Mouse (Mus musculus): ENCODE measurements around the gene Atg4d. TPM values are rescaled to one million over a fixed set of nuclear protein-coding genes. Genes with fewer than 3 reads are reported as not detected.
A peak's percentile ranks its signal among the peaks of the same experiment; 100 is the strongest.
"Not testable (repeated sequence)": the region's sequence is repeated elsewhere in the genome, so short reads cannot be mapped to it uniquely, and the experiment has no call there.

Gene Atg4d
- polyA plus RNA-seq, 1 experiment from 2014 or later, result 33.3 TPM

DNA sequence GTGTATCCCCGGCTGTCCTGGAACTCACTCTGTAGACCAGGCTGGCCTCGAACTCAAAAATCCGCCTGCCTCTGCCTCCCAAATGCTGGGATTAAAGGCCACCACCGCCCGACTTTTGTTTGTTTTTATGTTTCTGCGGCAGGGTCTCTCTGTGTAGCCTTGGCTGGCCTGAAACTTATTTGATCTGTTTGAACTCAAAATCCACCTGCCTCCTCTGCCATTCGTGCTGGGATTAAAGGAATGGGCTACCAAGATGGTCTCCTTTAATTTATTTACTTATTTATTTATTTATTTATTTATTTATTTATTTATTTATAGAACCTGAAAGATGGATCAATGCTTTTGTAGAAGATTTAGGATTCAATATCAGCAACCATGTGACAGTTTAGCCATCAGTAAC, 26.8 kb downstream of the Atg4d start:
- WGBS, result 14% methylated on average over 7 of the region's 7 CpGs
- not testable (repeated sequence) for ATAC-seq (ENCODE audit: insufficient number of reproducible peaks, insufficient read depth, low FRiP score, low TSS enrichment, low read depth); H3K9me3 ChIP-seq; H3K36me3 ChIP-seq; H3K27me3 ChIP-seq
- H3K27ac ChIP-seq, result peak overlapping the region; percentile 87
- H3K4me3 ChIP-seq, result peak overlapping the region; percentile 82
- peak overlapping the region; percentile 78 for H3K4me2 ChIP-seq
- peaks cover 25% of the 10 kb centered on the region for H3K4me1 ChIP-seq
- H3K9ac ChIP-seq, result peak overlapping the region; percentile 61; the same call in 1 of the 2 replicates

DNA sequence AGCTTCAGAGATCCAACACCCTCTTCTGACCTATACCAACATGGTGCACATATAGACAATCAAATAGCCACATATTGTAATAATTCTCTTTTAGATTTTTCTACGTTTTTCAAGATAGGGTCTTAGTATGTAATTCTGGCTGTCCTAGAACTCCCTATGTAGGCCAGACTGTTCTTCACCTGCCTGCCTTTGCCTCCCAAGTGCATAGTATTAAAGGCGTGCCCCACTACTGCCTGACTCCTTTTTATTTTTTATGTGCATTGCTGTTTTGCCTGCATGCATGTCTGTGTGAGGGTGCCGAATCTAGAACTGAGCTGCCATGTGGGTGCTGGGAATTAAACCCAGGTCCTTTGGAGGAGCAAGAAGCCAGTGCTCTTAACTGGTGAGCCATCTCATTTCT, 27.2 kb downstream of the Atg4d start:
- Histone ChIP-seq H3K4me1 (peaks cover 22% of the 10 kb centered on the region), H3K9me3 (no peaks in the 10 kb centered on the region), H3K4me3 (no peak overlapping the region), H3K27me3 (no peaks in the 10 kb centered on the region), H3K27ac (0 out of 2 replicates have a peak overlapping the region, but pooled peaks have one; percentile 87), H3K9ac (no peak overlapping the region), H3K36me3 (0 out of 2 replicates have a peak, but pooled peaks cover 6% of the 10 kb centered on the region), H3K4me2 (peak overlapping the region; percentile 78; the same call in 1 of the 2 replicates)
- WGBS, result 84% methylated on average over 3 of the region's 3 CpGs
- no peak for ATAC-seq (ENCODE audit: insufficient number of reproducible peaks, insufficient read depth, low FRiP score, low TSS enrichment, low read depth)

- Histone ChIP-seq H3K27me3 (no peaks in the 10 kb centered on the region), H3K27ac (no peak overlapping the region), H3K9ac (no peak overlapping the region), H3K4me1 (no peaks in the 10 kb centered on the region), H3K4me3 (no peak overlapping the region), H3K4me2 (no peak overlapping the region), H3K36me3 (peaks cover 5% of the 10 kb centered on the region; the same call in 1 of the 2 replicates), H3K9me3 (no peaks in the 10 kb centered on the region)
- 85% methylated on average over 10 of the region's 10 CpGs for WGBS
- no peak for ATAC-seq (ENCODE audit: insufficient number of reproducible peaks, insufficient read depth, low FRiP score, low TSS enrichment, low read depth)
These were observed 33.9 kb downstream of the Atg4d start for GRCm38 (mm10) chr9:21299014-21299413.

GRCm38 (mm10) chr9:21305065-21305464, 40.0 kb downstream of the Atg4d start:
- Histone ChIP-seq H3K4me3 (no peak overlapping the region), H3K36me3 (peaks cover 5% of the 10 kb centered on the region; the same call in 1 of the 2 replicates), H3K27me3 (no peaks in the 10 kb centered on the region), H3K9ac (no peak overlapping the region), H3K27ac (no peak overlapping the region), H3K9me3 (no peaks in the 10 kb centered on the region), H3K4me1 (no peaks in the 10 kb centered on the region), H3K4me2 (no peak overlapping the region)
- 80% methylated on average over 7 of the region's 7 CpGs for WGBS
- no peak for ATAC-seq (ENCODE audit: insufficient number of reproducible peaks, insufficient read depth, low FRiP score, low TSS enrichment, low read depth)

DNA sequence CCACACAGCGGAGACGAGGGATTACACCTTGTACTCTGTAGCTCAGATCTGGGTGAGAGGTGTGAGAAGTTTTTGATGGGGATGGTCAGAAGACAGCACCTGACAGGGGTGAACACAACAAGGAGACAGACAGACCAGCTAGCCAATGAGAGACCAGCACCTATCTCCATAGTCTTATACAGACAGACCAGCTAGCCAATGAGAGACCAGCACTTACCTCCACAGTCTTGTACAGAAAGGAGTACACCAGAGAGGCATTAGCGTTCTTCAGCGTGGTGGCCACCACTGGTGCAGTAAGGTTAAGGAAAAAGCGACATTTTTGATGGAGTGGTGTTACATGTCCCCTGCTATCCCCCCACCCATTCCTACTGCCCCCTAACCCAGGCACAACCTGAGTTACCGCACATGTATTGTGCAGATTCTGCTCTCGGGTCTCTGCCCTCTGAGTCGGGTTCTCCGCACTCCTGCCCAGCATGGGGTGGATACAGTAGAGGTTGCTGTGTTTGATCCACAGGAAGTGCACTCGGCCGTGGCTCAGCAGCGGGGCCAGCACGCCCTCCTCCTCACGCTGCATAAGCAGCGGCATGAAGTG, 44.2 kb downstream of the Atg4d start:
- H3K4me3 ChIP-seq, result no peak overlapping the region
- 69% methylated on average over 15 of the region's 15 CpGs for WGBS
- H3K4me2 ChIP-seq, result no peak overlapping the region
- no peak overlapping the region for H3K27ac ChIP-seq
- ATAC-seq (ENCODE audit: insufficient number of reproducible peaks, insufficient read depth, low FRiP score, low TSS enrichment, low read depth), result no peak; the same call in 1 of the 2 replicates
- H3K9me3 ChIP-seq, result no peaks in the 10 kb centered on the region
- H3K4me1 ChIP-seq, result 0 out of 2 replicates have a peak, but pooled peaks cover 4% of the 10 kb centered on the region
- no peak overlapping the region for H3K9ac ChIP-seq
- no peaks in the 10 kb centered on the region for H3K36me3 ChIP-seq
- H3K27me3 ChIP-seq, result peaks cover 19% of the 10 kb centered on the region

GRCm38 (mm10) chr9:21311695-21312094, 46.6 kb downstream of the Atg4d start:
- peaks cover 19% of the 10 kb centered on the region for H3K27me3 ChIP-seq
- H3K27ac ChIP-seq, result no peak overlapping the region
- no peaks in the 10 kb centered on the region for H3K36me3 ChIP-seq
- ATAC-seq (ENCODE audit: insufficient number of reproducible peaks, insufficient read depth, low FRiP score, low TSS enrichment, low read depth), result no peak
- H3K4me1 ChIP-seq, result 0 out of 2 replicates have a peak, but pooled peaks cover 4% of the 10 kb centered on the region
- peak overlapping the region; percentile 50 for H3K4me2 ChIP-seq
- peak overlapping the region; percentile 63 for H3K9ac ChIP-seq
- WGBS, result 17% methylated on average over 7 of the region's 7 CpGs
- no peaks in the 10 kb centered on the region for H3K9me3 ChIP-seq
- H3K4me3 ChIP-seq, result peak overlapping the region; percentile 44

- Histone ChIP-seq H3K27me3 (peaks cover 19% of the 10 kb centered on the region), H3K4me1 (0 out of 2 replicates have a peak, but pooled peaks cover 4% of the 10 kb centered on the region), H3K27ac (no peak within 1 kb of the TSS), H3K9me3 (no peaks in the 10 kb centered on the region), H3K9ac (peak within 1 kb of the TSS; percentile 63), H3K4me2 (peak within 1 kb of the TSS; percentile 50), H3K4me3 (peak within 1 kb of the TSS; percentile 44), H3K36me3 (no peaks in the 10 kb centered on the region)
- ATAC-seq (ENCODE audit: insufficient number of reproducible peaks, insufficient read depth, low FRiP score, low TSS enrichment, low read depth), result no peak
- WGBS, result 7% methylated on average over 35 of the region's 35 CpGs
These were observed 47.0 kb downstream of the Atg4d start, which contains the start of gene Ap1m2 for GRCm38 (mm10) chr9:21312134-21312533. TSS of gene Ap1m2 (minus strand) at chr9:21312337.

DNA sequence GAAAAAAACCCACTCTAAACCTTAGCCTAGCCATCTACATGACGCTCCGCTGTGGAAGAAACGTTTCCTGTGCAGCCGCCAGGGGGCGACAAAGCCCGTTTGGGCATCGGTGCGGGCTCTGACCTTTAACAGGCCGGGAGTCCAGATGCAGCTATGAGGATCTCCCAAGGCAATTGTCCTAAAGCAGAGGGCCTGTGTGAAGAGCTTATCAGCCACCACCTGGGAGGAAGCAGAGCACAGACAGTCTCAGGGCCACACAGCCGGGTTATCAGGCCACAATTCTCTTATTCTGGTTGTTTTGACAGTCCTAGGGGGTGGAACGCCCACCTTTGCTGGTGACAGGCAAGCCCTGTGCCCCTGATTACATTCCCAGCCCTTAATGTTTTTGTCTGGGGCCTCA, 48.3 kb downstream of the Atg4d start:
- Histone ChIP-seq H3K4me1 (0 out of 2 replicates have a peak, but pooled peaks cover 4% of the 10 kb centered on the region), H3K9ac (no peak overlapping the region), H3K4me2 (no peak overlapping the region), H3K36me3 (no peaks in the 10 kb centered on the region), H3K4me3 (no peak overlapping the region), H3K27ac (no peak overlapping the region), H3K27me3 (peaks cover 19% of the 10 kb centered on the region), H3K9me3 (no peaks in the 10 kb centered on the region)
- ATAC-seq (ENCODE audit: insufficient number of reproducible peaks, insufficient read depth, low FRiP score, low TSS enrichment, low read depth), result no peak
- WGBS, result 8% methylated on average over 11 of the region's 11 CpGs

DNA sequence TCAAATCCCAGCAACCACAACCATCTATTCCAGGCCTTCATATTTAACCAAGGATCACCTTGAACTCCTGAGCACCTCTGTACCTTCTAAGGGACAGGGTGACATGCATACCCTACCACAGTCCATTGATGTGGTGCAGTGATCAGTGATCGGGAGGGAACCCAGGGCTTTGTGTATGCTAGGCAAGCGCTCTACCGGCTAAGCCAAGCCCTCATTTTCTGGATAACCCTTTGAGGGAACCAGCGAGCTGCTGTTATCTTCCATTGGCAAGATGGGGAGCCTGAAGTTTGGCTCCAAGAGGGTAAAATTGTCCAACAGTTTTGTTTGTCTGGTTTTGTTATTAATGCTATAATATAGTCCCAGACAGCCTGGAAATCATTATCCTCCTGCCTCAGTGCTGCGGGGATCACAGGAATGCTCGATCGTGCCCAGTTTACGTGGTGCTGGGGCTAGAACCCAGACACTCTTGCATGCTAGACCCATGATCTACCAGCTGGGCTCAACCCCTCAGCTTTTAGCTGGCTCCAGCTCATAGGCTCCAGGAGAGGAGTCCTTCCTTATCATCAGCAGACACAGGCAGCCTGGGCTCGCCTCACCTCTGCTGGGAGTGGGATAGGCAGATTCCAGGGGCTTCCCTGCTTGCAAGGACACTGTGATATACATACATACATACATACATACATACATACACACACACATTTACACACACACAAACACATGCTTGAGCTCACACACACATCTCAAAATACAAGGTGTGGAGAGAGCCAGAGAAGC, 49.5 kb downstream of the Atg4d start:
- ATAC-seq (ENCODE audit: insufficient number of reproducible peaks, insufficient read depth, low FRiP score, low TSS enrichment, low read depth), result no peak
- H3K27ac ChIP-seq, result no peak overlapping the region
- no peak overlapping the region for H3K4me2 ChIP-seq
- no peaks in the 10 kb centered on the region for H3K9me3 ChIP-seq
- 79% methylated on average over 9 of the region's 9 CpGs for WGBS
- H3K4me3 ChIP-seq, result no peak overlapping the region
- peaks cover 19% of the 10 kb centered on the region for H3K27me3 ChIP-seq
- H3K9ac ChIP-seq, result no peak overlapping the region
- 0 out of 2 replicates have a peak, but pooled peaks cover 4% of the 10 kb centered on the region for H3K4me1 ChIP-seq
- H3K36me3 ChIP-seq, result no peaks in the 10 kb centered on the region

DNA sequence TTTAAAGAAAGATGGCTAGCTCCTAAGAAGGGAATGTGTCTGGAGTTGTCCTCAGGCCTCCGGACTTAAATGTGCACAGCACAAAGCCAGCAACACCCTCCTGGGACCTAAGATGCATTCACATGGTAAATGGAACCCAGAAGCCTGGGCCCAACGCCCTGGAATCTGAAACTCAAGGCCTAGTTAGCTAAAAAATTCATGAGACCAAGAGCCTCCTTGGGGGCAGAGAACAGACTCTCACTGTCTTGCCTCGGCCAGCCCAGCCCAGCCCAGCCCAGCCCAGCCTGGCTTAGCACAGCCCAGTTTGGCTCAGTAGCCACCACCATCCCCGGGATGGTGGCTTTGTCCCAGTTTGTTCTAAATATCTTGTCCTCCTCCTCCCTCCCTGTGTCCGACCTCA, 50.3 kb downstream of the Atg4d start:
- ATAC-seq (ENCODE audit: insufficient number of reproducible peaks, insufficient read depth, low FRiP score, low TSS enrichment, low read depth), result no peak

DNA sequence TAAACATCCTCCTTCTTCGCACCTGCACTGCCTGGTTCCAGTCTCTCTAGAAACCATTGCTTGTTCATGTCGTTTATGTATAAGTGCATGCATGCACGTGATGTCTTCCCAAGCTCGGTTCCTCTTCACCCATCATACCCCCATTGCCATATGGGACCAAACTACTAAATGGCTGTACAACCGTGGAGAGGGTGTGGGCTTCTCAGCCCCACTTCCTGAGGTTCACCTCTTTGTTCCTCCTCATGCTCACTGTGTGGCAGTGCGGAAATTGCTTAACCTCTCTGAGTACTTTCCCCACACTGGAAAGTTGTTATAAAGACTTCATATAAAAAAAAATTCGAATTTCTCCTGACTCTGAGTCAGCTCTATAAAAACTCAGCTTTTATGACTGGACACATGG, 51.6 kb downstream of the Atg4d start:
- ATAC-seq (ENCODE audit: insufficient number of reproducible peaks, insufficient read depth, low FRiP score, low TSS enrichment, low read depth), result no peak
- no peak overlapping the region for H3K4me3 ChIP-seq
- no peaks in the 10 kb centered on the region for H3K36me3 ChIP-seq
- no peaks in the 10 kb centered on the region for H3K9me3 ChIP-seq
- WGBS, result 70% methylated on average over 7 of the region's 7 CpGs
- H3K4me2 ChIP-seq, result no peak overlapping the region
- H3K27me3 ChIP-seq, result peaks cover 12% of the 10 kb centered on the region
- H3K4me1 ChIP-seq, result peaks cover 14% of the 10 kb centered on the region
- H3K27ac ChIP-seq, result no peak overlapping the region
- no peak overlapping the region for H3K9ac ChIP-seq

More for the DNA sequence above, 50.3 kb downstream of the Atg4d start:
- 0 out of 2 replicates have a peak, but pooled peaks cover 7% of the 10 kb centered on the region for H3K4me1 ChIP-seq
- H3K36me3 ChIP-seq, result no peaks in the 10 kb centered on the region
- no peak overlapping the region for H3K9ac ChIP-seq
- peaks cover 19% of the 10 kb centered on the region for H3K27me3 ChIP-seq
- WGBS, result 48% methylated on average over 5 of the region's 5 CpGs
- 0 out of 2 replicates have a peak overlapping the region, but pooled peaks have one; percentile 24 for H3K27ac ChIP-seq
- H3K4me3 ChIP-seq, result no peak overlapping the region
- H3K4me2 ChIP-seq, result no peak overlapping the region
- no peaks in the 10 kb centered on the region for H3K9me3 ChIP-seq
